Mouse (Mus musculus): ENCODE measurements around the gene Zfp873. TPM values are rescaled to one million over a fixed set of nuclear protein-coding genes. Genes with fewer than 3 reads are reported as not detected.

Zfp873 gene
- 1 to 10 TPM; 8.3 to 9.2 TPM for total RNA-seq (2023)

DNA sequence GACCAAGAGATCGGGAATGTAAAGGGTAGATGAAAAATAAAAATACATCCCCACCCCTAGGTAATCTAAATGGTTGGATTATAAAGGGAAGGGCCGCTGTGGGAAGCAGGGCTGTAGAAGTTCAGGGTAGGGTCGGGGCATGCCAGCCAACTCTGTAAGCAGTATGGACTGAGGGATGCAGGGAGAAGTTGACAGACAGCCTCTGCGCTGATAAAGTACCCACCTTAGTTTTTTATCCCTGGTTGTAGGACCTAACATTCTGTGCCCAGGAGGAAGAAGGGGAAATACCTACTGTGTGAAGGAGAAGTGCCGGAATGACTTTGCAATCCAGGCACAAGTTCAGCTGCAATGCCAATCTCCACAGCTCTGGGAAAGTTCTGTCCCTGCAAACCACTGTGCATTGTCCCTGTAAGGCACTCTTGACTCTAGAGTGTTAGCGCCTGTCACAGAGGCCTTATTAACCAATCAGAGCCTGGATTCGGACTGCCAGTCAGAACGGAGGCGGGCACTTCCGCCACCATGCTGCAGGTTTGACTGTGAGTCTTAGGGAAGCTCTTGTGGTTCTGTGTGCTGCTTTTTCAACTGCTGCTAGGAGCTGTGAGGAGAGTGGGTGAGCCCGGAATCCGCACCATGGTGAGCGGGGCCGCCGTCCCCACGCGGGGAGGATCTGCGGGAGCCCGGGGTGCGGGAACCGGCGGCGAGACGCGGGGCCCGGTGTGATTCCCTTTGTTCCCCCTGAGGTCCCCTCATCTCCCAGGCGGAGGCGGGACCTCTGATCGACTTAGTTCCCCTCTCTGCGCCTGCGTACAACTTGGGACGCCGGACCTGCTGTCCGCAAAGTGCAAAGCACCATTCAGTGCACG, at the start of gene Zfp873:
Zfp873 (plus strand) TSS at position 527 of the 863 bp plus-strand sequence.

DNA sequence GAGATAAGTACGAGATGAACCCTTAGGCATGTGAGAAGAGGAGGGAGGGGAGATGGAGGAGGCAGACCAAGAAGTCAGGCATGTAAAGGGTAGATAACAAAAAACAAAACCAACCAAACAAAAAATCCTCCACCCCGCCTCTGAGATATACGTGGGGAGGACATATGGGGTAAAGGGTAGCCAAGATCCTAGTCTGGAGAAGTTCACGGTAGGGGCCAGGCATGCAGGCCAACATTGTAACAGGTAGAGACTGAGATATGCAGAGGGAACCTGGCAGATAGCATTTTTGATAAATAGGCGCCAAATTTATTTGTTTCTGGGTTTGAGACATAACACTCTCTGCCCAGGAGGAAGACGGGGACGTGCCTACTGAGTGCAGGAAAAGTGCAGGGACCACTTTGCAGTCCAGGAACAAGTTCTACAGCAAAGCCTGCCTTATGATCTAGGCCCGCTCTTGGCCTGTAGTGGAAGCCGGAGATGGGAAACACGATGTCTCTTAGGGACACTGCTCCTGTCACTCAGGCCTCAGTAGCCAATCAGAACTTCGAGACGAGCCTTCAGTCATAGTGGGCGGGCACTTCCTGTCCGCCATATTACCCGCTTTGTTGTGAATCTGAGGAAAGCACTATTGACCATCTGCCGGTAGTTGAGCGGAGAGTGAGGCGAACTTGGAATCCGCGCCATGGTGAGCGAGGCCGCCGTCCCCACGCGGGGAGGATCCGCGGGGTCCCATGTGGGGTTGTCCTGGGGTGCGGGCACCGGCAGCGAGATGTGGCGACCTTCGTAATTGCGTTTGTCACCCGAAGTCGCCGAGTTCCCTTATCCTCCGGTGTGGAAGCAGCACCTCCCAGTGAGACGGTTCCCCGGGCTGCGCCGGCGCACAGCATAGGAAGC, 35.1 kb downstream of the Zfp873 start, which contains the start of gene BC024063:
BC024063 (plus strand) TSS at position 626 of the 894 bp plus-strand sequence.

Other genes with a start within 250 kb of the Zfp873 start
- 1 to 10 TPM; 2.6 to 3.5 TPM for gene Gm4767, start 235.9 kb upstream of the Zfp873 start, total RNA-seq (2023)
- gene Gm32687, start 184.2 kb upstream of the Zfp873 start, total RNA-seq (2023), result 1 to 10 TPM in 1 of 2 experiments, not detected in 1; 1.3 TPM
- 1 to 10 TPM; 2.4 to 2.9 TPM for gene Zfp781, start 117.6 kb upstream of the Zfp873 start, total RNA-seq (2023)
- 1 to 10 TPM; 6.5 to 7.0 TPM for gene BC024063, start 35.2 kb downstream of the Zfp873 start, total RNA-seq (2023)
- 1 to 10 TPM; 7.4 to 9.2 TPM for gene AU041133, start 79.9 kb downstream of the Zfp873 start, total RNA-seq (2023)
- gene Zfp938, start 193.2 kb downstream of the Zfp873 start, total RNA-seq (2023), result 1 to 10 TPM; 5.2 to 5.4 TPM

Data from T-cell, adult 66 days (primary cell).